Mouse (Mus musculus): ENCODE results near the gene Arsg.

The Arsg gene

DNA sequence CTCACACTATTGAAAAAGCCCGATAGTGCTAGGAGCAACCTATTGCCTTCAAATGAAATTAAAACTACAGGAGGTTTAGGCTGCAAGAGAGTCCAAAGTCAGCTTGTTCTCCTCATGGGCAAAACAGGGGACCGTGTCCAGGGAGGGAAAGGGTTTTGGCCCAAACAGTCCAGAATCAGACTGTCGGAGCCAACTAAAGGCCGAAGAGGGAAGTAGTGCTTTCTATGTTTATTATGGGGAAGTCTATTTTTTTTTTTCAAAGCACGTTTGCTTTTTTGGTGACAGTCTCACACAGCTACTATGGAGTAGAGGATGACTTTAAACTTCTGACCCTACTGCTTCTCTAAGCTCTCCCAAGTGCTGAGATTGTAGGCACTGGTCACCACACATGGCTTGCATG is 5.0 kb upstream of the Arsg start:
- DNase-seq (ENCODE audit: low read depth), result peak; percentile 15

DNA sequence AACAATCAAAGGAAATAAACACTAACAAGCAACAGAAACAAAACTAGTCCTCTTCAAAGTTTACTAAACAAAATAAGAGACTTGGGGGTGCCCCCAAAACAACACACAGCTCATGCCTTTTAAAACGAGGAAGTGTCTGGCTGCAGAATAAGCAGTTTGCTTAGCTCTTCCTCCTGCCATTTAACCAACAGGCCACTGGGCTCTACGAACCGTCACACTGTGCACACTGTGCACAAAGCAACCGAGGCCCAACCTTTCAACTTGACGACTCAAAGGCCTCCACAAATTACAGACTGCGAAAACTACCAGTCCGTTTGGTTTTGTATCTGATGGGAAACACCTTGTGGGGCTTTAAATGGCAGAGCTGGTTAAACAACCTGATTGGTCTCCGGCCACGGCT is 3.0 kb upstream of the Arsg start:
- peak; percentile 54 for DNase-seq (ENCODE audit: low read depth)

GRCm38 (mm10) chr11:109470921-109471861 is 2.0 kb upstream of the Arsg start:
- peak; percentile 70 for DNase-seq (ENCODE audit: low read depth)

GRCm38 (mm10) chr11:109472171-109472691 is 943 bp upstream of the Arsg start:
- peak; percentile 53 for DNase-seq (ENCODE audit: low read depth)

GRCm38 (mm10) chr11:109472821-109473170 is 378 bp upstream of the Arsg start:
- DNase-seq (ENCODE audit: low read depth), result no peak

DNA sequence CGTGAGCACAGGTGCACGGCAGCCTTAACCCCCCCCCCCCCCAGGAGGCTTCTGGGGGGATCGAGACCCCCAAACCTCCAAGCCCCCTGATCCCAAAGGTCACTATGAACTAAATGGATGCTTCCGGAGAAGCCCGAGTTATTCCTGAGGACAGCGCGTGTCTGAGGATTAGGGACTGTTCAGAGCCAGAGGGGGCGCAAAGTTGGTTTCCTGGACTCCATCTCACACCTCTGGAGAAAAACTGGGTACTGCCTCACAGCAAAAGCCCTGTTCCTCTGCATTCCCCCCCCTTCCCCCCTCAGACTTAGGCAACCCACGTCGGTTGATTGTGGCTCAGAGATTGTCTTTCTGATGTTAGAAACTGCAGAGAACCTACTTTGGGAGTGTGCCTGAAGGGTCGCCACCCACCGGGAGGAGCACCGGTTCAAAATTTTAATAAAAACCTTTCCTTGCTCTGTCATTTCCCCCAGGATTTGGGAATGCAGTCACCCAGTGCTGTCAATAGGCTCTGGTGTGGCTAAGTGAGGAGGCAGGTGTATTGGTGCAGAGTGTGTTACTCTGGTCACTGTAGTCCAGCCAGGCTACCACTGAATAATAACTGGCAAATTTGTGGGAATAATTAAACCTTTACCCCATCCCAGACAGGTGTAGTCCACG is 1.0 kb downstream of the Arsg start:
- DNase-seq (ENCODE audit: low read depth), result peak; percentile 86

GRCm38 (mm10) chr11:109474836-109475235 is 1.7 kb downstream of the Arsg start:
- no peak for DNase-seq (ENCODE audit: low read depth)

DNA sequence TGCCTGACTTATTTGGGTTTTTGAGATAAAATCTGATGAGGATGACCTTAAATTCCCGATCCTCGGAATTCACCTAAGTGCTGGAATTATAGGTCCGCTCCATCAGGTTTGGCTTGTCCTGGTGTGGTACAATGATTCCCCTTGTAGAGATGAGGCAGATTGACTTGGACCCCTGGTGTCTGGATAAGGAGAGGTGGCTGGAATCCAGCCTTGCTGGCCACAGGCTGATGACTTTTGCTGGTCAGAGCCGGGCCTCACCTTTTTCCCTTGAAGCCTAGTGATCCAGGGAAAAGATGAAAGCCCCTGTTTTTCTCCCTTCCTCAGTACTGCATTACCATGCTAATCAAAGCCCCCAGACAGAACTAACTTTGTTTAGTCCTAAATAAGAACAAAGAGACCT is 2.5 kb downstream of the Arsg start:
- no peak for DNase-seq (ENCODE audit: low read depth)

DNA sequence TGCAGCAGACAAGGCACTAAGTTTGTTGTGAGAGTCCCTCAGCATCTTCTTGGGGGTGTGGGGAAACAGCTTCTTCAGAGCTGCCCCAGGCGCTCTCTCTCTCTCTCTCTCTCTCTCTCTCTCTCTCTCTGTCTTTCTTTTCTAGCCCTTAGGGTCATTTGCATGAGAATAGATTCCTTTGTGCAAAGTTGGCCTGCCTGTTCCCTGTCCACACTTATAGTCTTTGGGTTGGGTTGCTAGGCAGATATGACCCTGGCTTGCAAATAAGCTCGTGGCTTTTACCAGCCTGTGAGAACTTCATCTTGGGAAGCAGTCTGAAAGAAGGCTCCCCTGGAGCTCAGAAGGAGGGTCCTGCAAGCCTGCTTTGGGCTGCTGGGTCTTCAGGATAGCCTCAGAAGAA is 3.1 kb downstream of the Arsg start:
- no peak for DNase-seq (ENCODE audit: low read depth)

GRCm38 (mm10) chr11:109476653-109477052 is 3.5 kb downstream of the Arsg start:
- DNase-seq (ENCODE audit: low read depth), result no peak

- DNase-seq (ENCODE audit: low read depth), result no peak
Measured at GRCm38 (mm10) chr11:109477606-109478380, 4.6 kb downstream of the Arsg start.

DNA sequence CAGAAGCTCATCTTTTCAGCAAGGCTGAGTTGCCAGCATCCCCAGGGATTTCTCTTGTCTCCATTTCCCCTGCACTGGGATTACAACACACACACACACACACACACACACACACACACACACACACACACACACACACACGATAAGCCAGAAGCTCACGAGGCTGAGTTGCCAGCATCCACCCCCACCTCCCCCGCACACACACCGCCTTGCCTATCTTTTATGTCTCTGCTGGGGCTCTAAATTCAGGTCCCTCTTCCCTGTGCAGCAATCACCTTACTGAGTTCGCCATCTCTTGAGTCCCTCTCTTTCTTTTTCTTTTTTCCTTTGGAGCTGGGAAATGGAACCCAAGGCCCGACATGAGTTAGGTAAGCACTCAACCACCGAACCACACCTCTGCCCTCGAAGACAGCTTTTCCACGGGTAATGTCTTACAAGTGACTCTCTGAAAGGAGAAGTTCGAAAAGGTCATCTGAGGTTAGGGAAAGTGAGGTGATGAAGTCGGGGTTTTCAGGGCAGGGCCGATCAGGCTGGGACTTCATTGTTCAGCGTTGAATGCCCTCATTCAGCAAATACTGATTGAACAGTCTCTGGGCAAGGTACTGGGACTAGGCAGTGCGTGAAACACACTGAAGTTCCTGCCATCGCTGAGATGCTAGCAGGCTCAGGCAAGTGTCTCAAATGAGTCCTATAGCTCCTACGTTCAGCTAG is 6.6 kb downstream of the Arsg start:
- DNase-seq (ENCODE audit: low read depth), result peak; percentile 67

DNA sequence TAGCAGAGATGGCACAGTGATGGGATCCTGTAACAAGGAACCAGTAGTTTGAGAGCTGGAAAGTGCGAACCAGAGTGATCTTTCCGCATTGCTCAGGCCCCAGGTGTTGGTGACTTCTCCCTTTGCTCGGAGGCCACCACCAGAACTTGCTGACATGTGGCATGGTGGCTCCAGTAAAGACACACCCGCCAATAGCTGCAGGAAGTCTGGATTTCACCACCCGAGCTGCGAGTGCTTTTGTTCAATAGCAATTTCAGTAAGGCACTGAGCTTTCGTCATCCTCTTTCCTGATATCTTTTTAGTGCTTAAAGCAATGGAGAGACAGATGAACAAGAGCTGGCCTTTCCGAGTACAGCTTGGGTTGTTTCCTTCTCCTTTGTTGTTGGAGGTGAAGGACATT is 7.3 kb downstream of the Arsg start:
- DNase-seq (ENCODE audit: low read depth), result peak; percentile 66

GRCm38 (mm10) chr11:109485398-109486045 is 12.3 kb downstream of the Arsg start:
- peak; percentile 29 for DNase-seq (ENCODE audit: low read depth)

DNA sequence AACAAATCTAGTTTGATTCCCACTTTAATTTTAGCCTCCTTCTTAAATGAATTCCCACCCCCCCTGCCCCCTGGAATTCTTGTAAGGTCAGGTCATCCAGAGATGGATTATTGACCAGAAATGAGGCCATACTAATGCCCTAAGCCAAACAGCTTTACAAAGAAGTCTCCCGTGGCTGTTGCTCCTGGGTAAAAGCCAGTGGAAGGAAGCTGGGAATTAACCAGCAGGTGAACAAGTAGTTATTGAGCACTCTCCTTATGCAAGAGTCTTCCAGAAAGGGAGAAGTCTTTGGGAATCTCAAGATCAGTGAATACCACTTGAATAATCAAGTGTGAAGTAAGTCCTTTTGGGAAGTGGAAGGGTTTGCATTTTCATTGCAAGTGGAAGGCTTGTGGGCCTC is 13.9 kb downstream of the Arsg start:
- no peak for DNase-seq (ENCODE audit: low read depth)

DNA sequence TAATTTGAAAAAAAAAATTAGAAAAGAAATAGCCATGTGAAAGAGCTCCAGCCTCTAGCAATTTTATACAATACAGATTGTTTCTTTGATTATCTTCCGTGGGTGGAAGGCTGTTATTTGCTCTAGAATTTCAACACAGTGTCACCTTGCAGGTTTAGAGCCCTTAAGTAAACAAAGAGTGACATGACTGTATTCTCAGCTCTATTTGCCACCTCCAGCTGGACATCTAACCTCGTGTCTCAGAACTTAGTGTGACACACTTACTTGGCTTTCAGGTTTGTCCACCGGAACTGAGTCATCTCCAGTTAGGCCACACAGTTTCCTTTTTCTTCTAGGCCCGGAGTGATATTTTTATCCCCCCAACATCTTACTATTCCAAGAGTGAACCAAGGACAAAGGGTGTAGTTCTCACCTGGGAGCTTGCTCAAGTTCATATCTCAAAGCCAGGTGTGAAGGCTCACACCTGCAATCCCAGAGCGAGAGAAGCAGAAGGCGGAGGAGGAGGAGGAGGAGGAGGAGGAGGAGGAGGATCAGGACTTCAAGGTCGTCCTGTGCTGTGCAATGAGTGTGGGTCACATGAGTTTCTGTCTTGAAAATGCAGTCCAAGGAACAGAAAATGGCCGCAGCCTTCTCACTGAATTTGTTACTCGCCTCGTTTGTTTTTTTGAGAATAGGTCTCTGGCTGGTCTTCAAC is 15.0 kb downstream of the Arsg start:
- DNase-seq (ENCODE audit: low read depth), result peak; percentile 97

- no peak for DNase-seq (ENCODE audit: low read depth)
Measured at GRCm38 (mm10) chr11:109489763-109490162, 16.6 kb downstream of the Arsg start.

DNA sequence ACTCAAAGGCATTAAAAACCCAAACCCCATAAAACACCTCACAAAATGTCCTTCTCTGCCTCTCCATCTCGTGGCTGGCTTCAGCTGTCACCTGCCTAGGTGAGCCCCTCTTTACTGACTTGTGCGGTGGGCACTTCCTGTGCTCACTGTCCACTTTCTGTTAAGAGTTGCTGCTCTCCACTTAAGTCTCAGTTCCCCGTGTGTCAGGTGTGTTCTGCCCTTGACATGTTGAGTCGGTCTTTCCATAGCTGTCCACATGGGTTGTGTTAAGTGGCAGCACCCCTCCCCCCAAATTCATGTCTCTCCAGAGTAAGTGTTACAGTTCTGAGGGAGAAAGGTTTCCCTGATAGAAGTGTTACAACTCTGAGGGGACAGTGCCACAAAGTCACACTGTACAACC is 18.7 kb downstream of the Arsg start:
- no peak for DNase-seq (ENCODE audit: low read depth)

DNA sequence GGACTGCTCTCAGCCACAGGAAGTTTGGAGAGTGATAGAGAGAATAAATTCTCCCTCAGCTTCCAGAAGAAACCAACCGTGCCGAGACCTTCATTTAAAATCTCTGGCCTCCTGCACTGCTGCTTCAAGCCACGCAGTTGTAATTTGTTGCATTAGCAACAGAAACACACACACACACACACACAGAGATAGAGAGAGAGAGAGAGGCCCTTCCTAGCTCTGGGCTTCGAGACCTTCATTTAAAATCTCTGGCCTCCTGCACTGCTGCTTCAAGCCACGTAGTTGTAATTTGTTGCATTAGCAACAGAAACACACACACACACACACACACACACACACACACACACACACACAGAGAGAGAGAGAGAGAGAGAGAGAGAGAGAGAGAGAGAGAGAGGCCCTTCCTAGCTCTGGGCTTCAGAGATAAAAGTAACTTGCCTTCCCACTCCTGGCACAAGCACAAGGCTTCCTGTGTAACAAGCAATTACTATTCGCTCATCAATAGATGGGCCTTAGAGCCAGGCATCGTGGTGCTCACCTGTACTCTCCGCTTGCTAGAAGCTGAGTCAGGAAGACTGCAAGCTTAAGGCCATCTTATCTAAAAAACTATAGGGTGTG is 19.8 kb downstream of the Arsg start:
- peak; percentile 15 for DNase-seq (ENCODE audit: low read depth)
